Mouse (Mus musculus): Measurements from ENCODE around the gene Cdc26.

DNA sequence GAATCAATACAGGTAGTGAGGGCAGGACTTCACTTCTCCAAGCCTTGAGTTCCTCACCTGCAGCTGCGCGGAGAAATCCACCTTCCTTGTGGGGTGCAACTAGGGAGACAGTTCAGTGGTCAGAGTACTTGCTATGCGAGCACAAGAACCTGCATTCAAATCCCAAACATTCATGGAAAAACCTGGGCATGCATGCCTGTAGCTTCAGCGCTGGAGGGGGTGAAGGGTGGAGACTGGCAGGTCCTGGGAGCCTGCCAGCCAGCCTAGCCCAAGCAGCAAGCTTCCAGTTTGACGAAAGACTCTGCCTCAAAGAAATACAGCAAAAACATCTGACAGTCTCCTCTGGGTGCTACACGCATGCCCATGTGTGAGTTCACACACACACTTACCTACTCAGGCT lies 26.6 kb upstream of the Cdc26 start, which contains the start of gene Rnf183:
- TF ChIP-seq CTCF (IDR thresholded peaks at IDR 0.05; ENCODE audit: low read depth, low read length) = no peak
- TF ChIP-seq POLR2A (IDR thresholded peaks at IDR 0.05; ENCODE audit: extremely low read depth, insufficient read depth, low read length) = no peak
